Mouse (Mus musculus) hindbrain, embryonic 11.5 days (tissue): ENCODE data around the gene Tbx2. TPM values are rescaled to one million over a fixed set of nuclear protein-coding genes. Genes with fewer than 3 reads are reported as not detected.

ENCODE experiments used
- ATAC-seq: fragments of 200-750 bp; cut with Nextera tagmentation; 2 replicates; pipeline ENCODE4 v1.8.0; 2017; ENCODE audit warnings: mild to moderate bottlenecking, moderate TSS enrichment, moderate library complexity; ENCODE audit not compliant: low FRiP score
- DNase-seq: peaks from one replicate; pipeline ENCODE4 v3.0.0-alpha.2; 2015; ENCODE audit warnings: low spot score
- H3K27ac ChIP-seq: fragments of 300-500 bp; sonication (generic); 2 replicates; pipeline ENCODE4 v1.5.1; 2014; ENCODE audit warnings: mild to moderate bottlenecking, low read depth, low read length
- H3K27me3 ChIP-seq: fragments of 300-500 bp; sonication (generic); 2 replicates; pipeline ENCODE4 v1.6.1; 2014; ENCODE audit warnings: mild to moderate bottlenecking, low read length, moderate library complexity, mixed read lengths; ENCODE audit not compliant: control insufficient read depth, insufficient read depth
- H3K36me3 ChIP-seq: fragments of 300-500 bp; sonication (generic); 2 replicates; pipeline ENCODE4 v1.6.1; 2014; ENCODE audit warnings: mild to moderate bottlenecking, low read length, moderate library complexity, mixed read lengths; ENCODE audit not compliant: control insufficient read depth, insufficient read depth
- H3K4me1 ChIP-seq: fragments of 300-500 bp; sonication (generic); replicated peaks from 2 replicates; pipeline ENCODE4 v1.6.1; 2014; ENCODE audit warnings: low read length, mixed read lengths; ENCODE audit not compliant: control insufficient read depth, insufficient read depth
- H3K4me2 ChIP-seq: fragments of 300-500 bp; sonication (generic); replicated peaks from 2 replicates; pipeline ENCODE4 v1.6.1; 2014; ENCODE audit warnings: mild to moderate bottlenecking, low read depth, low read length
- H3K4me3 ChIP-seq: fragments of 300-500 bp; sonication (generic); 2 replicates; pipeline ENCODE4 v1.5.1; 2014; ENCODE audit warnings: low read depth, low read length
- H3K9ac ChIP-seq: fragments of 300-500 bp; sonication (generic); 2 replicates; pipeline ENCODE4 v1.6.1; 2014; ENCODE audit warnings: low read depth, low read length
- H3K9me3 ChIP-seq: fragments of 300-500 bp; sonication (generic); 2 replicates; pipeline ENCODE4 v1.6.1; 2016; ENCODE audit warnings: low read length; ENCODE audit not compliant: control insufficient read depth
- WGBS: fragments of 180-500 bp; shearing (Covaris S2); extraction: QIAGEN DNeasy Blood & Tissue Kit; methylation state at CpG from one replicate; pipeline ENCODE4 v1.1.7; 2014; 5-methylcytosine and 5-hydroxymethylcytosine counted together
- polyA plus RNA-seq: library from polyadenylated mRNA; unstranded; fragments of >200 nt; fragmentation: Nextera tagmentation; extraction: Ambion mirVana; gene quantifications from 2 replicates; pipeline ENCODE4 v1.2.1, GENCODE M21; 2014

Gene Tbx2
- polyA plus RNA-seq, 1 experiment from 2014 or later = 2.3 TPM

GRCm38 (mm10) chr11:85829520-85830440, 2.6 kb upstream of the Tbx2 start:
- H3K9ac ChIP-seq = peak overlapping the region; percentile 52
- WGBS = under 1% methylated on average over 50 of the region's 61 CpGs
- DNase-seq = peak; percentile 71
- no peaks in the 10 kb centered on the region for H3K36me3 ChIP-seq
- H3K4me3 ChIP-seq = peak overlapping the region; percentile 31
- peak overlapping the region; percentile 20 for H3K4me2 ChIP-seq
- H3K27ac ChIP-seq = 0 out of 2 replicates have a peak overlapping the region, but pooled peaks have one; percentile 36
- H3K4me1 ChIP-seq = peaks cover 22% of the 10 kb centered on the region
- ATAC-seq = no peak
- H3K27me3 ChIP-seq = peaks cover 88% of the 10 kb centered on the region
- H3K9me3 ChIP-seq = no peaks in the 10 kb centered on the region

- peaks cover 22% of the 10 kb centered on the region for H3K4me1 ChIP-seq
- ATAC-seq = no peak
- H3K27ac ChIP-seq = 0 out of 2 replicates have a peak overlapping the region, but pooled peaks have one; percentile 17
- H3K9me3 ChIP-seq = no peaks in the 10 kb centered on the region
- DNase-seq = peak; percentile 71
- no peaks in the 10 kb centered on the region for H3K36me3 ChIP-seq
- 1% methylated on average over 17 of the region's 17 CpGs for WGBS
- no peak overlapping the region for H3K9ac ChIP-seq
- H3K4me2 ChIP-seq = no peak overlapping the region
- H3K4me3 ChIP-seq = peak overlapping the region; percentile 18
- peaks cover 90% of the 10 kb centered on the region for H3K27me3 ChIP-seq
These were observed 1.4 kb upstream of the Tbx2 start for GRCm38 (mm10) chr11:85830901-85831341.

GRCm38 (mm10) chr11:85831656-85832230, 608 bp upstream of the Tbx2 start:
- peaks cover 90% of the 10 kb centered on the region for H3K27me3 ChIP-seq
- DNase-seq (peak; percentile 67), ATAC-seq (no peak)
- no peak overlapping the region for H3K27ac ChIP-seq
- H3K9ac ChIP-seq = no peak overlapping the region
- H3K4me1 ChIP-seq = peaks cover 22% of the 10 kb centered on the region
- H3K4me3 ChIP-seq = peak overlapping the region; percentile 40
- H3K36me3 ChIP-seq = no peaks in the 10 kb centered on the region
- 1% methylated on average over 32 of the region's 33 CpGs for WGBS
- peak overlapping the region; percentile 76 for H3K4me2 ChIP-seq
- no peaks in the 10 kb centered on the region for H3K9me3 ChIP-seq

- no peaks in the 10 kb centered on the region for H3K36me3 ChIP-seq
- peak overlapping the region; percentile 60 for H3K27ac ChIP-seq
- peak overlapping the region; percentile 58; the same call in 1 of the 2 replicates for H3K9ac ChIP-seq
- H3K4me3 ChIP-seq = peak overlapping the region; percentile 40
- H3K4me1 ChIP-seq = peaks cover 22% of the 10 kb centered on the region
- DNase-seq (peak; percentile 65), ATAC-seq (no peak)
- under 1% methylated on average over 29 of the region's 54 CpGs for WGBS
- peak overlapping the region; percentile 76 for H3K4me2 ChIP-seq
- peaks cover 91% of the 10 kb centered on the region for H3K27me3 ChIP-seq
- H3K9me3 ChIP-seq = no peaks in the 10 kb centered on the region
These were observed 750 bp downstream of the Tbx2 start for GRCm38 (mm10) chr11:85833081-85833521.

DNA sequence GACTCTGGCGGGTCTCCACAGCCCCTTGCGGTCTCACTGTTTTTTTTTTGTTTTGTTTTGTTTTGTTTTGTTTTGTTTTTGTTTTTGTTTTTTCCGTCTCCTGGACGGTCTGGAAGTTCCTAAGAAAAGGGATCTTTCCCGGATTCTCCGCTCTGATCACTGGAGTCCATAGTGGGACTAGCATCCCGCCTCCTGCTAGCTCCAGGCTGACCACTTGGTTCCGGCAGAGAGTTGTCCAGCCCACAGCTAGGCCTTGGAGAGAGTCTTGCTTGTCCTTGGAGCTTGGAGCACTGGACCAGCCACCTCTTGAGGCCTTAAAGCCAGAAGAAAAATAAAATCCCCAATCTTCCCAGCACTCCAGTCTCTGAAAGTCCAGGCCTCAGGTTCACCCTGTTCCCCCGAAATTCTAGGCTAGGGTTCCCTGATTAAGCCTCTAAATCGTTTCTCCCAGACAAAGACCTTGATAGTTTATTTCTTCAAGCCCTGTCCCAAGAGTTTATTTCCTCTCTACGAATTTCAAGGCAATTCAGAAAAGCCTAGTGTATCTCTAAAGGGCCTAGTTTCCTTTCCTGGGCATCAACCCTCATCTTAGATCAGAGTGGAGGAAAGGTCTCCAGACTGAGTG, 1.5 kb downstream of the Tbx2 start:
- Histone ChIP-seq H3K4me3 (peak overlapping the region; percentile 40), H3K4me2 (peak overlapping the region; percentile 76; the same call in 1 of the 2 replicates), H3K4me1 (peaks cover 22% of the 10 kb centered on the region), H3K36me3 (no peaks in the 10 kb centered on the region), H3K9ac (no peak overlapping the region), H3K27ac (no peak overlapping the region), H3K9me3 (no peaks in the 10 kb centered on the region), H3K27me3 (peaks cover 91% of the 10 kb centered on the region)
- DNase-seq = no peak
- 2% methylated on average over 11 of the region's 11 CpGs for WGBS
- no peak for ATAC-seq

- DNase-seq = peak; percentile 70
- H3K9me3 ChIP-seq = no peaks in the 10 kb centered on the region
- no peak for ATAC-seq
- H3K4me3 ChIP-seq = peak overlapping the region; percentile 20; the same call in 1 of the 2 replicates
- no peak overlapping the region for H3K4me2 ChIP-seq
- no peaks in the 10 kb centered on the region for H3K36me3 ChIP-seq
- H3K9ac ChIP-seq = no peak overlapping the region
- peaks cover 91% of the 10 kb centered on the region for H3K27me3 ChIP-seq
- WGBS = 2% methylated on average over 17 of the region's 17 CpGs
- H3K4me1 ChIP-seq = peaks cover 22% of the 10 kb centered on the region
- H3K27ac ChIP-seq = no peak overlapping the region
These were observed 2.1 kb downstream of the Tbx2 start for GRCm38 (mm10) chr11:85834386-85834931.

- peaks cover 91% of the 10 kb centered on the region for H3K27me3 ChIP-seq
- ATAC-seq = no peak
- peak; percentile 49 for DNase-seq
- H3K4me2 ChIP-seq = 0 out of 2 replicates have a peak overlapping the region, but pooled peaks have one; percentile 5
- H3K36me3 ChIP-seq = no peaks in the 10 kb centered on the region
- no peaks in the 10 kb centered on the region for H3K9me3 ChIP-seq
- WGBS = 6% methylated on average over 9 of the region's 9 CpGs
- H3K4me3 ChIP-seq = peak overlapping the region; percentile 20; the same call in 1 of the 2 replicates
- peaks cover 21% of the 10 kb centered on the region for H3K4me1 ChIP-seq
- H3K9ac ChIP-seq = no peak overlapping the region
- H3K27ac ChIP-seq = no peak overlapping the region
These were observed 2.8 kb downstream of the Tbx2 start for GRCm38 (mm10) chr11:85835001-85835752.
